Mouse (Mus musculus) lung, postnatal 36 days (tissue): ENCODE measurements around the gene Ncmap.

Experiments used
- DNase-seq: peaks from one replicate; pipeline ENCODE4 v3.0.0; 2022; ENCODE audit warnings: mixed read lengths

Gene Ncmap

DNA sequence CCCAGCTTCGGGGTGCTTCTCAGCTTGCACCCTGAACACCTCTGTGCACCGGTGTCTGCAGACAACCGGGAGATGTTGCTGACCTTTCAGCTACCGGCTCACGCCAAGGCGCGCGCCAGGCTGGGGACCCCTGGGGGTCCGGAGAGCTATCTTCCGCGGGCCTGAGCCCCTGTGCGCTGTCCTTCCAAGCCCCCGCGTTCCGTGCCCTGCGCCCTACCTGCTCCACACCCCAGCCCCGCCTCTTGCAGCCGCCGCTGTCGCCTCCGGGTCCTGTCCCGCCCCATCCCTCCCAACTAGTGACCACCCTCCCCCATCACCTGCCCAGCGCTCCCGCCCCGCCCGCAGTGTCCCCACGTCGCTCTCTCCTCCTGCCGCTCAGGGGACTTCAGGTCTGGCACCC is at the start of gene Ncmap:
TSS of gene Ncmap (minus strand) at position 237 of the 400 bp plus-strand sequence.
- DNase-seq: no peak

GRCm38 (mm10) chr4:135442473-135442872 is 44.4 kb upstream of the Ncmap start:
- DNase-seq: no peak

DNA sequence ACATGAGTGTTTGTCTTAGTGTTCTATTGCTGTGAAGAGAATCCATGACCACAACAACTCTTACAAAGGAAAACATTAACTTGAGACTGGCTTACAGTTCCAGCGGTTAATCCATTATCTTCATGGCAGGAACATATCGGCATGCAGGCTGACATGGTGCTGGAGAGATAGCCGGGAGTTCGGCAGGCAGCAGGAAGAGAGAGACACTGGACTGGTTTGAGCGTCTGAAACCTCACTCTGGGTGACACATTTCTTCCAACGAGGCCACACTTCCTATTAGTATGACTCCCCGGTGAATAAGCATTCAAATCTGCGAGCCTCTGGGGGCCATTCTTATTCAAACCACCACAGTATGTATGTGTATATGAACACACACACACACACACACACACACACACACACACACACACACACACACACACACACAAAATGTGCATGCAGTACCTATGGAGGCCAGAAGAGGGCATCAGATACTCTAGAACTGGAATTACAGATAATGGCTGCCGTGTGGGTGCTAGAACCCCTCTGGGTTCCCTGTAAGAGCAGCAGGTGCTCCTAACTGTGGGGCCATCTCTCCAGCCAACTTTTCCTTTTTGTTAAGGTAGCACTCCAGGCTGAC is 42.0 kb upstream of the Ncmap start:
- peak; percentile 77 for DNase-seq

DNA sequence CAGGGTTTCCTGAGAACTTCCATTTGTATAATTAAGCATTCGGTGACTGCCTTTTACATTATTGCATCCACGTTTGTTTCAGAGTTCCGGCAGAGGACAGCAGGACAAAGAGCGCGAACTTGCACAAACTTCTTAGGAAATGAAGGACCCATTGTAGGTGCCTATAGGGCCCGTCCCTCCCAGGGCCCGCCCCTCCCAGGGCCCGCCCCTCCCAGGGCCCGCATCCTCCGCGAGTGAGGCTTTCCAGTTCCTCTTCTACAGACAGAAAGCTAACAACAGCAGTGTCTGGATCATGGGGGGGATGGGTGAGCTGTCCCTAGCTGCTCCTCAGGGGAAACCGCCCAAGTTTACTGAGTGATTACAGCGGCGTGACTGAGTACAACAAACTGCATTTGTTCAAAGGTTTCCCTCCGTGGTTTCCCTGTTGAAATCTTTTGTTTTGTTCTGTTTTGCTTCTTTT is 41.2 kb upstream of the Ncmap start:
- DNase-seq: peak; percentile 73

- no peak for DNase-seq
Observed at GRCm38 (mm10) chr4:135437924-135438323, 39.9 kb upstream of the Ncmap start.

- DNase-seq: peak; percentile 71
Observed at GRCm38 (mm10) chr4:135436291-135436690, 38.3 kb upstream of the Ncmap start.

GRCm38 (mm10) chr4:135434395-135434789 is 36.4 kb upstream of the Ncmap start:
- DNase-seq: no peak

DNA sequence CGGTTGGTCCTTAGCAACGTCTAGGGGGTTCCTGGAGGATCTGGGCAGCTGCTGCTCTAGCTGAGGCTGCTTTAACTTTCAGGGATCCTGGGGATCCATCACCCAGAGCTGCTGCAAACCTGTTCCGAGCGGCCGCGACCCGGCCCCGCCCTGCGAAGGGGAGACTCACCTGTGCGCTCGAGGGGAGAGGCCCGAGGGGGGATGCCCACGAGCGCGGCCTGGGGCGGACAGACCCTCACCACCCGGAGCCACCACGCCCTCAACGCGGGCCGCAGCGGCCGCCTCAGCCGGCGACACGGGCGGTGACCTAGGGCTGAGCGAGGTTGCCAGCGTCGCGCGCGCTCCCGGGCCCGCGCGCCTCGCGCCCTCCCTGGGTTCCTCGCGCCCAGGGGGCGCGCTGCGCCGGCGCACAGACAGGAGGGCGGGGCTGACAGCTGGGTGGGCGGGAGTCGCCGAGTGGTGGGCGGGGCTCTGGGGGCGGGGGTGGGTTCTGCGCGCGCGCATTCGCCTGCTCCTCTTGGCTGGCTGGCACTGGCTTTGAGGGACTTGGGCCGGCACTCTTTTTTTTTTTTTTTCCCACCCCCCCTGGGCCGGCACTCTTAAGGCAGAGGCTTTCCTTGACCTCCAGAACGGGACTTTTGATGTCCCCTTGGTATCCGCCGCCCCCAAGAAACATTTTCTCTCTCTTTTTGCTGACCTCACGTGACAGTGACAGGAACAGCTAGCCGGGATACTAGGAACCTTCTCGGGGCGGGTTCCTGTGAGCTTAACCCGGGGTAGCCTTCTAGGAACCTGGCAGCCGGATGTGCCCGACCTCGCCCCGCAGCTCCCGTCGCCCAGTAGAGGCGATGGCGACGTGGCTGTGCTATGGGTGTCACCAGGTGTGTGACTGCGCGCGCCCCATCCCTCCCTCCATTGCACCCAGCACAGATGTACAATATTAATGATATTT is 35.7 kb upstream of the Ncmap start, which contains the start of gene Rcan3:
TSS of gene Rcan3 (minus strand) at position 411 of the 952 bp plus-strand sequence.
- peak; percentile 78 for DNase-seq

DNA sequence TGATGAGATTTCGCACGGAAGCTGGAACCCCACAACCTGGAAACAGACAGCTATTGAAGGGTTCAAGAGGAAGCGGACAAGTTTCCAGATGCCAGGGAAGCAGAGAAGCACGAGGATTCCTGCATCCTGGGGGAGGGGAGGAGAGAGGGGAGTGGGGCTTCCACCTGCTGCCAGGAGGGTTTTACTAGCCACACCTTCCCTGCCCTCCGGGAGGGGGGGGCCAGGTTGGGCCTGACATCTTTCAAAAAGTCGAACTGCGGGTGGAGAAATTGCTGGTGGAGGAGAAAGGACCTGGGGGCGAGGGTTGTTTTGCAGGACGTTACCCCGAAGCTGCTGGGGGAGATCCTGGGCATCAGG is 35.0 kb upstream of the Ncmap start:
- DNase-seq: no peak

GRCm38 (mm10) chr4:135429990-135430760 is 32.1 kb upstream of the Ncmap start:
- no peak for DNase-seq

- no peak for DNase-seq
Observed at GRCm38 (mm10) chr4:135429383-135429782, 31.4 kb upstream of the Ncmap start.

DNA sequence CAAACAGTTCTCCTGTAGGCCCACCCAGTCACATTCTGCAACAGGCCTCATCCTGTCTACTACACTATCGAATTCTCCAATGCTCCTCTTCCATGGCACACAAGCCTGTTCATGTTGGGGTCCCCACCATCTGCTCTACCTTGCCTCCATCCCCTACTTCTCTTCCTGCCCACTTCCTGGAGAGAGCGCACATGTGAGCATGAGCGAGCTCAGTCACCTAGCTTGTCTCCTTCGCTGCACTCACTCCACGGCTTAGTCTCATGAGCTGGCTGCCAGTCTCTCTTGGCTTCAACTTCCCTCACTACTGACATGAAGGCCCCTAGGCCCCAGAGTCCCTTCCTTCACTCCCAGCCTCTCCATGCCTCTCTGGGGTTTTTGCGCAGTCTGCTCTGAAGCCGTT is 28.6 kb upstream of the Ncmap start:
- DNase-seq: no peak

DNA sequence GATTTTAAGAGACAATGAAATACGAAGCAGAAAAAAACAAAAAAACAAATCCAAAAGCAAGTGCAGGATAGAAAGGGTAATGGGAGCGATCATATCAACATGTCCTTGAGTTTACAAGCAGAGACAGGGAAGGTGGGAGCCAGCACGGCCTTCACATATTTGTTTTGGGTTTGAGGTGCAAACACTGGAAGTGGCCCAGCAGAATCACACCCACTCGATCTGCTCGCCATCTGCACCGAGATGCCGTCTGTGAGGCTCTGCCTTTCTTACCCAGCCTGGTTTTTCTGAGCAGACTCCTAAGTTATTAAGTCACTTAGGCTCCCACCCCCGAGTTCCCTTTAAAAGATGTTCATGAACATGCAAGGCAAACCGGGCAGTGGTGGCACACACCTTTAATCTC is 27.6 kb upstream of the Ncmap start:
- no peak for DNase-seq

GRCm38 (mm10) chr4:135420961-135421360 is 22.9 kb upstream of the Ncmap start:
- no peak for DNase-seq

DNA sequence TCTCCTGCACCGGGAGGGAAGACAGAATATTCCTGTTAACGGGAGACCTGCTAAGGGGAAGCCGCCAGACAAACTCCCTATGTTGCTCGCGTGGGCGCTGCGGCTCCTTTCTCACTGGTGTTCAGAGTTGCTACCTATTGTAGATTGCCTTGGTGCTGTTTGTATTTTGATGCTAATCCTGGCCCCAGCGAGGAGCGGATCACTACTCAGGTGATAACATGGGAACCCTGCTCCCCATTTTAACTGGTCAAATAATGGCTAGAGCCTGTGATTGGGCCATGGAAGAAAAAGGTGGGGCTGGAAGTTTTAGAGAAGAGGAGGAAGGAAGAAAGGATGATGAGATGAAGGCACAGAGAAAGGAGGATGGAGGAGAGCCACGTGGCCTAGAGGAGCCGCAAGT is 22.4 kb upstream of the Ncmap start:
- no peak for DNase-seq

GRCm38 (mm10) chr4:135419996-135420395 is 22.0 kb upstream of the Ncmap start:
- no peak for DNase-seq

- no peak for DNase-seq
Observed at GRCm38 (mm10) chr4:135416367-135416766, 18.3 kb upstream of the Ncmap start.

DNA sequence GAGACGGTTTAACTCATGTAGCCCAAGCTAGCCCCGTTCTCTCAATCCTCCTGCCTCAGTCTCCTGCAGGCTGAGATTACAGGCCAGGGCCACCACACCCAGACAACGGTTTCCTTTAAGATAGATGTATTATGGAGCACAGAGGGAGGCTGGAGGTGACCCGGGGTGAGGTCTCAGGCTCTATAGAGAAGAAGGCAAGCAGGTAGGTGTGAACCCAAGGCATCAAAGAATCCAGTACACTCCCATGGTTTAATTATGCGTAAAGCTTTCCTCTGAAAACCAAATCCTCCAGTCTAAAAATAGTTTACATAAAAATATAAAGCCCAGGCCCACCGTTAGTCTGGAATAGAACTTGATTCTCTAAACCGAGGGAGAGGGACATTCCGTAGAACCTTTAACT is 15.5 kb upstream of the Ncmap start:
- no peak for DNase-seq

DNA sequence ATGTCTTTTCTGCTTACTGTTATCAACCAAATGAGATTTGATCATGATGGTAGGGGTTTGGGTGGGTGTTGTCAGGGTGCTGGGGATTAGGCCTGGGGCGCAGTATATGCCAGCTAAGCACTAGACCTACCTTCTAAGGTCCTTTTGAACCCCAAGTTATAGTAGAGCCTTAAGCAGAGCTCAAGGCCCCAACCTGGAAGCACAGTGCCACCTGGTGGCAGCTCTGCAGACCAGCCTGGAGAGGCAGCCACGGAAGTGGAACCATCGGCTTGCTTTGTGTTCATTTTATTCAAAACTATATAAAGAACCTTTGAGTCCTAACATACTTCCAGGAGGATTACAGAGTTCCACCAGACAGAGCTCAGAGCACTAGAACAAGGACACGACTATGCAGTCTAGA is 13.6 kb upstream of the Ncmap start:
- peak; percentile 59 for DNase-seq

GRCm38 (mm10) chr4:135406180-135406579 is 8.2 kb upstream of the Ncmap start:
- peak; percentile 53 for DNase-seq

DNA sequence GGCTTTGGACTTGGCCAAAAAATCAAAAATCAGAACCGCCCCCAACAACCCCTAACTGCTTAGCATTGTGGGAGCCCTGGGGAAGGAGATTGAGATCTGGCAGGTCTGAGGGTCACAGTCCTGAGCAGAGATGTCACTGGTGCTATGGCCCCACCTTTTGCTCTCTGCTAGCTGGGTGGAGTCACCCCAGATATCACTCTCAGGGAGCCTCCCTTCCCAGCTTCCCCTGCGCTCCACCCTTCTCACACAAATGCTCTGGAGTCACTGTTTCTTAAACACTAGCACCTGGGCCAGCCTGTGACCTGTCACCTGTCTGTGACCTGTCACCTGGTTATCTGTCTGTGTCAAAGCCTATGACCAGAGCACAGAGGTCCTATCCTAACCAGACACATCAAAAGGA is 6.9 kb upstream of the Ncmap start:
- no peak for DNase-seq

DNA sequence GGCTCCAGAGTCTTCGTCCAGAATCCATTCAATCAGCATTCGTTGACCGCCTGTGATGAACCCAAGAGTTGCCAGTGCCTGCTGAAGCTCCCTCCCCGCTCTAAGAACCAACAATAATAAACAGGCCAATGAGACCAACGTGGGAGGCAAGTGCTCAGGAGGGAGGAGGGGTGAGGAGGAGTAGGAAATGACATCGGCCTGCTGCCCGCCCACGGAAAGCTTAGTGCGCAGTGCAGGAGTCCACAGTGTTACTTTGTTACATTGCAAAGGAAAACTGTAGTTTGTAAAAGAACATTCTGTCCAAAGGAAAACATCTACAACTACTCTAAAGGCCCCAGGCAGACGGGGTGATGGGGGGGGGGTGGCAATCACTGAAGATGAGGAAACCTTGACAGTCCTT is 6.0 kb upstream of the Ncmap start:
- DNase-seq: no peak

GRCm38 (mm10) chr4:135401881-135402280 is 3.9 kb upstream of the Ncmap start:
- no peak for DNase-seq
